Comparison of ENCODE assay signal across 9 mouse cellular contexts in genomic region chr9:96197806-96198205, GRCm38 (mm10). TPM values are rescaled to one million over a fixed set of nuclear protein-coding genes. Genes with fewer than 3 reads are reported as not detected.
DNase-seq lines count a peak whose midpoint lies in the region; ATAC-seq and TF ChIP-seq lines count a peak whose summit lies in the region.
"Had no signal": no experiment of that assay in that cellular context is flagged by ENCODE, and none has a peak within 500 bp of the region (broad histone marks: within the 10 kb centered on the region; RNA-seq: fewer than 3 reads in every experiment).

No protein-coding gene starts in this region.

- H3K4me3 ChIP-seq in ES-Bruce4 (ENCODE audit: low read depth, low read length), result peak overlapping the region; percentile 42; the same call in 1 of the 2 replicates
- peak overlapping the region; percentile 93 for H3K4me3 ChIP-seq in heart, embryonic 10.5 days
- no peak overlapping the region; the same call in 1 of the 2 replicates for H3K4me3 ChIP-seq in liver, embryonic 12.5 days

- H3K9me3 ChIP-seq in ES-Bruce4 (replicated peaks; ENCODE audit: control insufficient read depth, insufficient read depth, low read length, poor library complexity, severe bottlenecking), result no peaks in the 10 kb centered on the region
- H3K9me3 ChIP-seq in heart, embryonic 10.5 days, result no peaks in the 10 kb centered on the region
- H3K9me3 ChIP-seq in liver, embryonic 12.5 days (replicated peaks), result no peaks in the 10 kb centered on the region

- no peak for ATAC-seq in liver, embryonic 12.5 days

- no peak overlapping the region for H3K27ac ChIP-seq in ES-Bruce4 (ENCODE audit: insufficient read depth, low read length)
- H3K27ac ChIP-seq in heart, embryonic 10.5 days, result no peak overlapping the region
- H3K27ac ChIP-seq in liver, embryonic 12.5 days, result no peak overlapping the region

- intact Hi-C loops in left cerebral cortex, postnatal 4 days (cut with DNase I), result no loop called here

- H3K9ac ChIP-seq in ES-Bruce4 (ENCODE audit: low read depth, poor library complexity, severe bottlenecking), result peak overlapping the region; percentile 82; the same call in 1 of the 2 replicates
- no peak overlapping the region for H3K9ac ChIP-seq in liver, embryonic 12.5 days

- TF ChIP-seq POLR2A in ES-Bruce4 (IDR thresholded peaks at IDR 0.05; ENCODE audit: insufficient read depth, low read length), result no peak

- peak; percentile 4 for DNase-seq in embryo, embryonic 9.5 days (ENCODE audit: extremely low spot score)
- no peak for DNase-seq in embryo, embryonic 10.5 days (ENCODE audit: low spot score)
- DNase-seq in heart, embryonic 10.5 days (ENCODE audit: low spot score), result no peak
- DNase-seq in cerebellum, adult 9-11 months, result no peak
- DNase-seq in left cerebral cortex, postnatal 4 days, result no peak
- DNase-seq in left cerebral cortex, adult 8-10 months (ENCODE audit: low spot score in 2 of 2), result no peak
- DNase-seq: kidney, postnatal 10 days had no signal

- H3K27me3 ChIP-seq in ES-Bruce4 (ENCODE audit: control insufficient read depth, insufficient read depth, low read length, poor library complexity, severe bottlenecking), result no peaks in the 10 kb centered on the region
- no peaks in the 10 kb centered on the region for H3K27me3 ChIP-seq in heart, embryonic 10.5 days (ENCODE audit: insufficient read depth, poor library complexity, severe bottlenecking)
- H3K27me3 ChIP-seq in liver, embryonic 12.5 days (replicated peaks), result no peaks in the 10 kb centered on the region

- no peaks in the 10 kb centered on the region for H3K36me3 ChIP-seq in ES-Bruce4 (ENCODE audit: control insufficient read depth, insufficient read depth, low read length, poor library complexity, severe bottlenecking)
- peaks cover 4% of the 10 kb centered on the region; the same call in 1 of the 2 replicates for H3K36me3 ChIP-seq in heart, embryonic 10.5 days
- peaks cover 5% of the 10 kb centered on the region; the same call in 1 of the 2 replicates for H3K36me3 ChIP-seq in liver, embryonic 12.5 days

- 61% methylated on average over 9 of the region's 9 CpGs for WGBS in heart, embryonic 10.5 days
- WGBS in liver, embryonic 12.5 days (ENCODE audit: insufficient replicate concordance), result 74% methylated on average over 9 of the region's 9 CpGs

- no peak for TF ChIP-seq CTCF in ES-Bruce4 (IDR thresholded peaks at IDR 0.05; ENCODE audit: low read depth, low read length)

- H3K4me2 ChIP-seq in liver, embryonic 12.5 days, result peak overlapping the region; percentile 100

- H3K4me1 ChIP-seq in ES-Bruce4 (ENCODE audit: control insufficient read depth, insufficient read depth, low read length), result peaks cover 2% of the 10 kb centered on the region
- peaks cover 25% of the 10 kb centered on the region for H3K4me1 ChIP-seq in heart, embryonic 10.5 days
- H3K4me1 ChIP-seq in liver, embryonic 12.5 days, result peaks cover 29% of the 10 kb centered on the region

- TF ChIP-seq EP300 in ES-Bruce4 (IDR thresholded peaks at IDR 0.05; ENCODE audit: insufficient read depth, low read depth, low read length), result no peak

RNA-seq across cellular contexts. Expression of gene Tfdp2, which starts 1.7 kb away (rescaled TPM):
- polyA plus RNA-seq in ES-Bruce4 (2011; ENCODE audit: insufficient read depth, insufficient read length, low read depth, missing spikeins), result 55.8 and 59.5 TPM in 2 replicates
- polyA plus RNA-seq in heart, embryonic 10.5 days (2016; fragmentation: Nextera tagmentation; extraction: Ambion mirVana), result 41.9 and 45.6 TPM in 2 replicates
- polyA plus RNA-seq in liver, embryonic 12.5 days (2016; fragmentation: Nextera tagmentation; extraction: Ambion mirVana), result 85.7 and 88.3 TPM in 2 replicates
- total RNA-seq in left cerebral cortex, postnatal 4 days (2021), result 10 to 100 TPM; 13.1 to 14.9 TPM
- total RNA-seq in left cerebral cortex, adult 8-10 months (2022), result 10 to 100 TPM; 32.3 to 41.4 (median 38.6) TPM
